Mouse (Mus musculus): ENCODE measurements around the gene Grip1. TPM values are rescaled to one million over a fixed set of nuclear protein-coding genes. Genes with fewer than 3 reads are reported as not detected.

Gene Grip1
- polyA plus RNA-seq, 1 experiment from 2014 or later = 4.3 TPM

- Histone ChIP-seq H3K4me2 (replicated peaks; ENCODE audit: low read depth, low read length) (no peak overlapping the region), H3K4me3 (ENCODE audit: low read depth, low read length) (no peak overlapping the region), H3K36me3 (ENCODE audit: control insufficient read depth, insufficient read depth, low read length) (no peaks in the 10 kb centered on the region), H3K27me3 (ENCODE audit: control insufficient read depth, insufficient read depth, low read length) (no peaks in the 10 kb centered on the region), H3K4me1 (ENCODE audit: control insufficient read depth, insufficient read depth, low read length) (peaks cover 5% of the 10 kb centered on the region; the same call in 1 of the 2 replicates), H3K27ac (ENCODE audit: low read length) (no peak overlapping the region), H3K9me3 (ENCODE audit: control insufficient read depth, low read depth, low read length) (no peaks in the 10 kb centered on the region), H3K9ac (replicated peaks; ENCODE audit: low read depth, low read length) (no peak overlapping the region)
- no peak for ATAC-seq (ENCODE audit: insufficient number of reproducible peaks, insufficient read depth, low FRiP score, low read depth)
- WGBS = 40% methylated on average over 11 of the region's 11 CpGs
Measured at GRCm38 (mm10) chr10:119824521-119824920, 370.9 kb downstream of the Grip1 start.

- WGBS = 79% methylated on average over 6 of the region's 6 CpGs
- Histone ChIP-seq H3K9ac (replicated peaks; ENCODE audit: low read depth, low read length) (no peak overlapping the region), H3K27me3 (ENCODE audit: control insufficient read depth, insufficient read depth, low read length) (no peaks in the 10 kb centered on the region), H3K4me1 (ENCODE audit: control insufficient read depth, insufficient read depth, low read length) (no peaks in the 10 kb centered on the region), H3K9me3 (ENCODE audit: control insufficient read depth, low read depth, low read length) (no peaks in the 10 kb centered on the region), H3K36me3 (ENCODE audit: control insufficient read depth, insufficient read depth, low read length) (no peaks in the 10 kb centered on the region), H3K4me3 (ENCODE audit: low read depth, low read length) (no peak overlapping the region), H3K27ac (ENCODE audit: low read length) (no peak overlapping the region), H3K4me2 (replicated peaks; ENCODE audit: low read depth, low read length) (no peak overlapping the region)
- no peak for ATAC-seq (ENCODE audit: insufficient number of reproducible peaks, insufficient read depth, low FRiP score, low read depth)
Measured at GRCm38 (mm10) chr10:119830388-119830956, 376.8 kb downstream of the Grip1 start.

DNA sequence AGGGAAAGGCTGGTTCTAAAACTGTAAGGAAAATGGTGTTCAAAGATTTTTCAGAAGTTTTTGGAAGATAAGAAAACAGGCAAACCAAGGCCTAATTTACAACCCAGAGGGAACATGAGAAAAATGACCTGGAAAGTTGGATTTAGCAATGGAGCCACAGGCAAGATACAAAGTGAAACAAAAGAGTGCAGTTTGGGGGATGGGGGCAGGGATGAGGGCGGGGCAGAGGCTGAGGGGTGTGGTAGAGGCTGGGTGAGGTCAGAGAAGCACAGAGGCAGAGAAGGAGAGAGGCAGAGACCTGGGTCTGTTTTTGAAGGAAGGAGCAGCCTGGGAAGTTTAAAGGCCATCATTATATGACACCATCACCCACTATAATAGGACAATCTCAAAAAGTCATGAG, 377.5 kb downstream of the Grip1 start:
- Histone ChIP-seq H3K27me3 (ENCODE audit: control insufficient read depth, insufficient read depth, low read length) (no peaks in the 10 kb centered on the region), H3K4me1 (ENCODE audit: control insufficient read depth, insufficient read depth, low read length) (no peaks in the 10 kb centered on the region), H3K4me2 (replicated peaks; ENCODE audit: low read depth, low read length) (no peak overlapping the region), H3K36me3 (ENCODE audit: control insufficient read depth, insufficient read depth, low read length) (no peaks in the 10 kb centered on the region), H3K9me3 (ENCODE audit: control insufficient read depth, low read depth, low read length) (no peaks in the 10 kb centered on the region), H3K27ac (ENCODE audit: low read length) (no peak overlapping the region), H3K4me3 (ENCODE audit: low read depth, low read length) (no peak overlapping the region), H3K9ac (replicated peaks; ENCODE audit: low read depth, low read length) (no peak overlapping the region)
- ATAC-seq (ENCODE audit: insufficient number of reproducible peaks, insufficient read depth, low FRiP score, low read depth) = no peak
- WGBS = 74% methylated on average over 1 of the region's 1 CpGs

- Histone ChIP-seq H3K27ac (ENCODE audit: low read length) (no peak overlapping the region), H3K27me3 (ENCODE audit: control insufficient read depth, insufficient read depth, low read length) (no peaks in the 10 kb centered on the region), H3K4me1 (ENCODE audit: control insufficient read depth, insufficient read depth, low read length) (no peaks in the 10 kb centered on the region), H3K36me3 (ENCODE audit: control insufficient read depth, insufficient read depth, low read length) (no peaks in the 10 kb centered on the region), H3K9ac (replicated peaks; ENCODE audit: low read depth, low read length) (no peak overlapping the region), H3K4me2 (replicated peaks; ENCODE audit: low read depth, low read length) (no peak overlapping the region), H3K9me3 (ENCODE audit: control insufficient read depth, low read depth, low read length) (no peaks in the 10 kb centered on the region), H3K4me3 (ENCODE audit: low read depth, low read length) (no peak overlapping the region)
- ATAC-seq (ENCODE audit: insufficient number of reproducible peaks, insufficient read depth, low FRiP score, low read depth) = no peak
- 85% methylated on average over 5 of the region's 5 CpGs for WGBS
Measured at GRCm38 (mm10) chr10:119833334-119833733, 379.7 kb downstream of the Grip1 start.

- H3K4me1 ChIP-seq (ENCODE audit: control insufficient read depth, insufficient read depth, low read length) = no peaks in the 10 kb centered on the region
- H3K27me3 ChIP-seq (ENCODE audit: control insufficient read depth, insufficient read depth, low read length) = no peaks in the 10 kb centered on the region
- ATAC-seq (ENCODE audit: insufficient number of reproducible peaks, insufficient read depth, low FRiP score, low read depth) = no peak
- no peak overlapping the region for H3K9ac ChIP-seq (replicated peaks; ENCODE audit: low read depth, low read length)
- H3K9me3 ChIP-seq (ENCODE audit: control insufficient read depth, low read depth, low read length) = no peaks in the 10 kb centered on the region
- H3K36me3 ChIP-seq (ENCODE audit: control insufficient read depth, insufficient read depth, low read length) = no peaks in the 10 kb centered on the region
- no peak overlapping the region for H3K27ac ChIP-seq (ENCODE audit: low read length)
- no peak overlapping the region for H3K4me3 ChIP-seq (ENCODE audit: low read depth, low read length)
- no peak overlapping the region for H3K4me2 ChIP-seq (replicated peaks; ENCODE audit: low read depth, low read length)
- WGBS = 65% methylated on average over 4 of the region's 4 CpGs
Measured at GRCm38 (mm10) chr10:119834122-119834521, 380.5 kb downstream of the Grip1 start.

- H3K4me1 ChIP-seq (ENCODE audit: control insufficient read depth, insufficient read depth, low read length) = no peaks in the 10 kb centered on the region
- no peak overlapping the region for H3K4me2 ChIP-seq (replicated peaks; ENCODE audit: low read depth, low read length)
- no peaks in the 10 kb centered on the region for H3K27me3 ChIP-seq (ENCODE audit: control insufficient read depth, insufficient read depth, low read length)
- whole genome bisulfite sequencing = 75% methylated on average over 10 of the region's 11 CpGs
- H3K36me3 ChIP-seq (ENCODE audit: control insufficient read depth, insufficient read depth, low read length) = no peaks in the 10 kb centered on the region
- ATAC-seq (ENCODE audit: insufficient number of reproducible peaks, insufficient read depth, low FRiP score, low read depth) = no peak
- no peak overlapping the region for H3K27ac ChIP-seq (ENCODE audit: low read length)
- no peak overlapping the region for H3K9ac ChIP-seq (replicated peaks; ENCODE audit: low read depth, low read length)
- H3K4me3 ChIP-seq (ENCODE audit: low read depth, low read length) = no peak overlapping the region
- no peaks in the 10 kb centered on the region for H3K9me3 ChIP-seq (ENCODE audit: control insufficient read depth, low read depth, low read length)
Measured at GRCm38 (mm10) chr10:119839645-119840044, 386.0 kb downstream of the Grip1 start.

- WGBS = 76% methylated on average over 4 of the region's 4 CpGs
- Histone ChIP-seq H3K36me3 (ENCODE audit: control insufficient read depth, insufficient read depth, low read length) (no peaks in the 10 kb centered on the region), H3K27ac (ENCODE audit: low read length) (no peak overlapping the region), H3K27me3 (ENCODE audit: control insufficient read depth, insufficient read depth, low read length) (no peaks in the 10 kb centered on the region), H3K4me1 (ENCODE audit: control insufficient read depth, insufficient read depth, low read length) (no peaks in the 10 kb centered on the region), H3K9me3 (ENCODE audit: control insufficient read depth, low read depth, low read length) (no peaks in the 10 kb centered on the region), H3K4me2 (replicated peaks; ENCODE audit: low read depth, low read length) (no peak overlapping the region), H3K9ac (replicated peaks; ENCODE audit: low read depth, low read length) (no peak overlapping the region), H3K4me3 (ENCODE audit: low read depth, low read length) (no peak overlapping the region)
- no peak for ATAC-seq (ENCODE audit: insufficient number of reproducible peaks, insufficient read depth, low FRiP score, low read depth)
Measured at GRCm38 (mm10) chr10:119842004-119842403, 388.4 kb downstream of the Grip1 start.

- Histone ChIP-seq H3K9ac (replicated peaks; ENCODE audit: low read depth, low read length) (no peak overlapping the region), H3K4me2 (replicated peaks; ENCODE audit: low read depth, low read length) (no peak overlapping the region), H3K27ac (ENCODE audit: low read length) (no peak overlapping the region), H3K36me3 (ENCODE audit: control insufficient read depth, insufficient read depth, low read length) (no peaks in the 10 kb centered on the region), H3K4me1 (ENCODE audit: control insufficient read depth, insufficient read depth, low read length) (no peaks in the 10 kb centered on the region), H3K27me3 (ENCODE audit: control insufficient read depth, insufficient read depth, low read length) (no peaks in the 10 kb centered on the region), H3K9me3 (ENCODE audit: control insufficient read depth, low read depth, low read length) (no peaks in the 10 kb centered on the region), H3K4me3 (ENCODE audit: low read depth, low read length) (no peak overlapping the region)
- 81% methylated on average over 11 of the region's 11 CpGs for WGBS
- ATAC-seq (ENCODE audit: insufficient number of reproducible peaks, insufficient read depth, low FRiP score, low read depth) = no peak
Measured at GRCm38 (mm10) chr10:119845705-119846410, 392.2 kb downstream of the Grip1 start.

DNA sequence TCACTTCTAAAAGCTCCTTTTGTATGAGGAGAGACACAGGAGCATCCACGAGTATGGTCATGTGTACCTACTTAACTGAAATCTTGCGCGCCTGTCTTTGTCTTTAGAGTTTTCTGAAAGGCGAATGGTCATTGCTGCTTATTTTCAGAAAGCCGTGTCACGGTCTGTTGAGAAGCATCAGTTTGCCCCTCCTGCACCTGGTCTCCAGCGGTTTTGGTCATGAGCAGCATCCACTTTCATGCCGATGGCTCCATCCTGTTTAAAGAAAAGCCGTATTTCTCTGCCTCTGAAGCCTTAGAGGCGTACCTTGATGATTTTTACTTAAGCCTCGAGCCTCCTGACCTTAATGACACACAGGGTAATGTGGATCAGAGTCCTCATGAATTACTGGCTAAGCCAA, 398.0 kb downstream of the Grip1 start:
- no peak overlapping the region for H3K4me3 ChIP-seq (ENCODE audit: low read depth, low read length)
- no peak overlapping the region for H3K27ac ChIP-seq (ENCODE audit: low read length)
- H3K4me1 ChIP-seq (ENCODE audit: control insufficient read depth, insufficient read depth, low read length) = 0 out of 2 replicates have a peak, but pooled peaks cover 3% of the 10 kb centered on the region
- whole genome bisulfite sequencing = 73% methylated on average over 11 of the region's 11 CpGs
- no peak for ATAC-seq (ENCODE audit: insufficient number of reproducible peaks, insufficient read depth, low FRiP score, low read depth)
- H3K9ac ChIP-seq (replicated peaks; ENCODE audit: low read depth, low read length) = no peak overlapping the region
- no peaks in the 10 kb centered on the region for H3K36me3 ChIP-seq (ENCODE audit: control insufficient read depth, insufficient read depth, low read length)
- no peaks in the 10 kb centered on the region for H3K27me3 ChIP-seq (ENCODE audit: control insufficient read depth, insufficient read depth, low read length)
- H3K4me2 ChIP-seq (replicated peaks; ENCODE audit: low read depth, low read length) = no peak overlapping the region
- no peaks in the 10 kb centered on the region for H3K9me3 ChIP-seq (ENCODE audit: control insufficient read depth, low read depth, low read length)
